Mouse (Mus musculus) testis, adult 2 months (tissue): ENCODE measurements at regions not wholly inside any gene's neighbourhood (a gene's known extent, or its start where the extent isn't known, plus 50 kb on each side); places are given as distances from the start of the nearest gene placed in this dataset.

Source experiments
- CTCF ChIP-seq: fragments of 200-500 bp; IDR thresholded peaks from 2 replicates; pipeline ENCODE4 v1.5.1; 2012; ENCODE audit warnings: low read depth, mild to moderate bottlenecking, inconsistent platforms, low read length, moderate library complexity; ENCODE audit not compliant: control insufficient read depth, insufficient read depth, insufficient replicate concordance
- POLR2A ChIP-seq: fragments of 200-500 bp; IDR thresholded peaks from 2 replicates; pipeline ENCODE4 v1.6.1; 2012; ENCODE audit warnings: low read depth, mild to moderate bottlenecking, inconsistent platforms, low read length, moderate library complexity; ENCODE audit not compliant: control insufficient read depth

DNA sequence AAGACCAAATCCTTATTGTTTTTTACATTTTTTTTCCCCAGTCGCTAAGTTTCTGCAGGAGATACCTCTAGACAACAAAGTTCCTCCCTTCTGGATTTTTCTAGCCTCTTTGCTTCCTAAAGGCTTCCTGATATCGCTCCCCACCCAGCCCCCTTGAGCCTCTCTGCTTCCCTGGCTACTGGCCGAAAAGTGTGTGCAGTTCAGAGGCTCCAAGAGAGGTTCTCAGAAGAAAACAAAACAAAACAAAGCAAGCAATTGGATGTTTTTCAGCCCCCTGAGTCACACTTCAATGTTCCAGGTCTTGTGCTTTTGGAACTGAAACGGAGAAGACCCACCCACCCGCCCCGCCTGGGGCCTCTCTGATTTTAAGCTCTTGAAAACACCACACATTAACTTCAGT lies 54.1 kb upstream of the Fer start:
- TF ChIP-seq CTCF (no peak), POLR2A (no peak)
